Mouse (Mus musculus) liver, embryonic 14.5 days (tissue): Measurements from ENCODE around the gene Chrng.

Experiments
- CTCF ChIP-seq: IDR thresholded peaks from 2 replicates; pipeline ENCODE4 v1.5.1; 2016; ENCODE audit warnings: antibody characterized with exemption, low read depth, control low read depth
- EP300 ChIP-seq: IDR thresholded peaks from 2 replicates; pipeline ENCODE4 v1.6.1; 2016; ENCODE audit warnings: antibody characterized with exemption, low read depth

DNA sequence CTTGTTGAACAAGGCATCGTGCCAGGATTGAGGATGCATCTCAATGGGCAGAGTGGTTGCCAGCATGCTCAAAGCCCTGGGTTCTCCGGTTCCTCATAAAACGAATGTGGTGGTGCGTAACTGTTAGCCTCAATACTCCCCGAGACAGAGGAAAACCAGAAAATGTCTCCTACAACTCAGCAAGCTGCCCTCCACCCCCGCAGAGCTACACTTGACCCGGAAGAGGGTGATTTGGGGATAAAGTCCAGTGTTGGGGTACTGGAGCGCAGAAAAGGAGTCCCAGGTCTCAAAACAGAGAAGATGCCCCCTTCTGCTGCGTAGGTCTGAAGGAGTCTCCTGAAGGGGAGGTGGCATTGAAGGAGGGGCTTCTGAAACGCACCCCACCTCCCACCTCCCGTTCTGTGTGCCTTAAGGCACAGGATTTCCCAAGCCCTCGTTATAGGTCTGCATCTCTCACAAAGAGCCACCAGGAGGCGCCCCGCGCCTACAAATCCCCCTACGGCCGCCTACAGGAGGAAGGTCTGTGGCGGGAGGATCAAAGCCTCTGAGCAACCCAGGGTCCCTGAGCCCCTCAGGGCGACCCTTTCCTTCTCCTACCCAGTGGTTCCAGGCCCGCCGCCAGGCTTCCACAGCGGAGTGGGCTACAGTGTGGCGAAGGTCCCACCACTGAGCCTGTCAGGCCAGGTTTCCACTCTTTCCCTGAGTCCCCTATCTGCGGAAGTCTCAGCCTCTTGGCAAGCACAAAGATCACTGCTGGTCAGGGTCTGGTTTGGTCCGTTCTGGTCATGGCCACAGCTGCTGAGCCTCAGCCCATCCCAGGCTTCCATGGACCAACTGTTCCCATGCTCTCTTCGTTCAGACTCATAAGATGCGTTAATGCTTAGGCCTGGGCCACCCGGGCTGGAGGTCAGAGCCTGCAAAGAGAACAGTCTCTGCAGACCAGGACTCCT, 30.2 kb upstream of the Chrng start:
- TF ChIP-seq EP300 (no peak), CTCF (peak; percentile 75)
